Mouse (Mus musculus) midbrain, embryonic 14.5 days (tissue): Measurements from ENCODE around the gene Urgcp. TPM values are rescaled to one million over a fixed set of nuclear protein-coding genes. Genes with fewer than 3 reads are reported as not detected.
"Not testable (repeated sequence)": the region's sequence is repeated elsewhere in the genome, so short reads cannot be mapped to it uniquely, and the experiment has no call there.

Experiments
- ATAC-seq: fragments of 200-750 bp; cut with Nextera tagmentation; 2 replicates; pipeline ENCODE4 v1.8.0; 2017; ENCODE audit warnings: moderate number of reproducible peaks, moderate library complexity; ENCODE audit not compliant: low FRiP score, low TSS enrichment
- DNase-seq: peaks from one replicate; pipeline ENCODE4 v3.0.0-alpha.2; 2015
- H3K27ac ChIP-seq: fragments of 300-500 bp; sonication (generic); replicated peaks from 2 replicates; pipeline ENCODE4 v1.5.1; 2014; ENCODE audit warnings: mild to moderate bottlenecking, low read depth, low read length, moderate library complexity
- H3K27me3 ChIP-seq: fragments of 300-500 bp; sonication (generic); 2 replicates; pipeline ENCODE4 v1.6.1; 2014; ENCODE audit warnings: low read length, control low read depth, mixed read lengths; ENCODE audit not compliant: control insufficient read depth, insufficient read depth
- H3K36me3 ChIP-seq: fragments of 300-500 bp; sonication (generic); 2 replicates; pipeline ENCODE4 v1.6.1; 2014; ENCODE audit warnings: low read length, control low read depth; ENCODE audit not compliant: control insufficient read depth, insufficient read depth
- H3K4me1 ChIP-seq: fragments of 300-500 bp; sonication (generic); 2 replicates; pipeline ENCODE4 v1.6.1; 2014; ENCODE audit warnings: mild to moderate bottlenecking, antibody characterized with exemption, low read length, control low read depth; ENCODE audit not compliant: control insufficient read depth, insufficient read depth
- H3K4me2 ChIP-seq: fragments of 300-500 bp; sonication (generic); 2 replicates; pipeline ENCODE4 v1.6.1; 2014; ENCODE audit warnings: mild to moderate bottlenecking, low read length, moderate library complexity
- H3K4me3 ChIP-seq: fragments of 300-500 bp; sonication (generic); replicated peaks from 2 replicates; pipeline ENCODE4 v1.5.1; 2014; ENCODE audit warnings: low read depth, low read length
- H3K9ac ChIP-seq: fragments of 300-500 bp; sonication (generic); replicated peaks from 2 replicates; pipeline ENCODE4 v1.6.1; 2014; ENCODE audit warnings: mild to moderate bottlenecking, low read length, moderate library complexity
- H3K9me3 ChIP-seq: fragments of 300-500 bp; sonication (generic); 2 replicates; pipeline ENCODE4 v1.6.1; 2016; ENCODE audit warnings: low read length, control low read depth, mixed read lengths; ENCODE audit not compliant: control insufficient read depth
- WGBS: fragments of 180-500 bp; shearing (Covaris S2); extraction: QIAGEN DNeasy Blood & Tissue Kit; methylation state at CpG from one replicate; pipeline ENCODE4 v1.1.7; 2014; 5-methylcytosine and 5-hydroxymethylcytosine counted together
- polyA plus RNA-seq: library from polyadenylated mRNA; unstranded; fragments of >200 nt; fragmentation: Nextera tagmentation; extraction: Ambion mirVana; gene quantifications from 2 replicates; pipeline ENCODE4 v1.2.1, GENCODE M21; 2014

Urgcp gene
- 21.5 and 23.9 TPM in 2 replicates for polyA plus RNA-seq

DNA sequence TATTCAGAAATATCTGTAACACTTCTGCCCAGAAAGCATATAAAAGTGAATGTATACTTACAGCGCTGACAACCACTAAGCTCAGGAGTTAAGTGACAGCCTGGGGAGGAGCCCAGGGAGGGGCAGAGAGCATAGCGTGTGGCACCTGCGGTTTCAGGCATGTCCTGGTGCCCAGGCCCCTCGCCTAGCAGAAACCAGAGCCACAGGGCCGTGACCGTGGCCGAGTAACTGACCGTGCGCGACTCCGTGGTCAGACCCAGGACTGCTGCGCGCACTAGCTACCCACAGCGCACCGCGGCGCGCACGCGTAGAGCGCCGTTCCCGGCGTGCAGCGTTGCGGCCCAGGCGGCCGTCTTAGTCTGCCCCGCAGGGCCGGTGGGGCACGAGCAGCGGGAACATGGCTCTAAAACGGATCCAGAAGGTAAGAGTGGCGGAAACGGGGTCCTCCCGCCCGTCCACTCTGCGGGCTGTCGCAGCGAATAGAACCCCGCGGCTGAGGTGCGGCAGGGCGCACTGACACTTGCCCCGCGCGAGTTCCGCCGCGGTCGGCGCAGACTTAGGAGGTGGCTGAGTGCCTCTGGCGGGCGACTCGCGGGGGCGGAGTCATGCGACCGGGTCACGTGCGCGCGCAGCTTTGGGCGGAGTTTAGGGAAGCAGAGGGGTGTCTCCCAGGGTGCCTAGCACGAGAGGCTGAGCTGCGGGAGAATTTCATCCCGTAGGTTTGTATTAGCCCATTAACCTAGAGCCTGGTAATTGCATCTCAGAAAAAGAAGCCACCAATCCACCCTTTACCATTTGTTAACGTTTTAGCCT is at the start of gene Urgcp:
TSS of gene Urgcp (minus strand) at position 557 of the 813 bp plus-strand sequence.
- H3K4me3 ChIP-seq = peak within 1 kb of the TSS; percentile 69
- no peaks in the 10 kb centered on the region for H3K27me3 ChIP-seq
- DNase-seq (peak; percentile 97), ATAC-seq (peak; percentile 97)
- H3K27ac ChIP-seq = peak within 1 kb of the TSS; percentile 95
- under 1% methylated on average over 68 of the region's 68 CpGs for WGBS
- H3K9me3 ChIP-seq = no peaks in the 10 kb centered on the region
- peak within 1 kb of the TSS; percentile 73 for H3K4me2 ChIP-seq
- H3K36me3 ChIP-seq = no peaks in the 10 kb centered on the region
- peaks cover 13% of the 10 kb centered on the region; the same call in 1 of the 2 replicates for H3K4me1 ChIP-seq
- peak within 1 kb of the TSS; percentile 76 for H3K9ac ChIP-seq

DNA sequence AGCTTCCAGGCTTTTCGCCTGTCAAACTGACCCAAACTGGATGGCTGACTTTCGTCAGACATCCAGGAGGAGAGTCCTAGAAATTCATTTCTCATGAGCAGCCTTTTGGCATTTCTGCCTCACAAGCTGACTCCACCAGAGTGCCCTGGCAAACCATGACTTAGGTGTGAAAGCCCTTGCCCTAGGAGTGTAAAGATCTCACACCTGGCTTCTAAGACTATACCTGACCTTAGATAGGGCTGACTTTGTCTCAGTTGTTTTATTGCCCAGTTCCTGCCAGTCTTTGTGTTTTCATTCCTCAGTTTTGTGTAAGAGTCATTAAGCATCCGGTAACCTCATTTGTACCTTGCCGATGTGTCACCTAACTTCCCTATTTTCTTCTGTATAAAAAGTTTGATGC is 47.3 kb upstream of the Urgcp start:
- not testable (repeated sequence) for H3K4me2 ChIP-seq, H3K4me1 ChIP-seq, H3K4me3 ChIP-seq, H3K36me3 ChIP-seq, H3K9me3 ChIP-seq, H3K9ac ChIP-seq, H3K27ac ChIP-seq, ATAC-seq, DNase-seq, H3K27me3 ChIP-seq
- WGBS = 94% methylated on average over 4 of the region's 4 CpGs

DNA sequence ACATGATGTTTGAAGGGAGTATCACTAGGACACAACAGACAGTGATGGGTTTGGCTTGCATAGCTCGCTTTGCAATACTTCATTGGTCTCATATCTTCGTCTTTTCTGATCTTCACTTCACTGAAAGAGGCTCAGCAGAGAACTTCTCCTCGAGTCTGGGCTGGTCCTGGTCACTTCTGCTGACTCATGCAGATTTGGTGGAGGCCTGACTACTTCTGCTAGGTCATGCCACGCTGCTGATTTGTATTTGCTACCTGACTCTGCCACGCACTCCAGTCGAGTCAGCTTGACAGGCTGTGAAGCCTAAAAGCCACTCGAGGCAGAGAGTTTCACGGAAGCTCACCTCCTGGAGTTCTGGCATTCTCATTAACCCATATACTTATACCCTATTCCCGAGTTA is 45.8 kb upstream of the Urgcp start:
- no peak overlapping the region for H3K9ac ChIP-seq
- no peaks in the 10 kb centered on the region for H3K27me3 ChIP-seq
- 84% methylated on average over 9 of the region's 9 CpGs for WGBS

DNA sequence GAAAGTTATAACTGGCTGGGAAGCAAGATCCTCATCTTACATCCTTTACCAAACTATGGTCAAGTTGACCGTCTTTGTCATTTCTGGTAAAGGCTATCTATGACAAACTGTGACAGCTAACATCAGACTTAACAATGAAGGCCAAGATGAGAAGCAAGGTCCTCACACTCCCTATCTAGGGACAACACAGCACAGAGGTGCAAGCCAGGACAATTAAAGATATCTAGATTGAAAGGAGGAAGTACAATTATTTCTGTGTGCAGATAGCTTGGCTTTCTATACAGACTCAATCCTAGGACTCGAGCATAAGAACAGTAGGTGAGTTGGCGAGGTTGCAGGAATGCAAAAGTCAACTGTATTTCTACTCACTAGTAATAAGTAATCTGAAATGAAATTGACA is 43.5 kb upstream of the Urgcp start:
- Histone ChIP-seq H3K9me3 (no peaks in the 10 kb centered on the region), H3K36me3 (peaks cover 12% of the 10 kb centered on the region), H3K27ac (no peak overlapping the region), H3K4me1 (no peaks in the 10 kb centered on the region), H3K27me3 (no peaks in the 10 kb centered on the region), H3K4me3 (no peak overlapping the region), H3K4me2 (no peak overlapping the region), H3K9ac (no peak overlapping the region)
- WGBS = 83% methylated on average over 3 of the region's 3 CpGs
- no peak for ATAC-seq
- DNase-seq = no peak

More for the DNA sequence above, 45.8 kb upstream of the Urgcp start:
- Histone ChIP-seq H3K9me3 (no peaks in the 10 kb centered on the region), H3K27ac (no peak overlapping the region), H3K36me3 (no peaks in the 10 kb centered on the region), H3K4me2 (no peak overlapping the region), H3K4me3 (no peak overlapping the region), H3K4me1 (no peaks in the 10 kb centered on the region)
- DNase-seq (no peak), ATAC-seq (no peak)

DNA sequence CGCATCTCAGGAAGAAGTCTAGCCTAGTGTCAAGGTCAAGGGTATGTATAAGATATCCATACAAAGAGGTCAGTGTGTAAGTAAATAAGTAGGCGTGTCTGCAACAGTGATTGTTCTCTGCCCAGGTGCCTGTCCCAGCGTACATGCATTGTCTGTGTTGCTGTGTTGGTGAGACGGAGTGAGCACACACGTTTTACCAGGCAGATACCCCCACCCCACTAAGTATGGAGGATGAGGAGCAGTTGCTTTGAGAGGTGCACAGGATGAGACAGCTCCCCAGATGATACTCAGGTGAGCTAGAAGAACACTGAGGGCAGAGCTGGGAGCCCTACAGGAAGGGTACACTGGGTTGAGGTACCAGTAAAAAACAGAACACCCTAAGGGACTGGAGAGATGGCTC is 42.0 kb upstream of the Urgcp start:
- Histone ChIP-seq H3K9me3 (no peaks in the 10 kb centered on the region), H3K4me2 (no peak overlapping the region), H3K27me3 (no peaks in the 10 kb centered on the region), H3K9ac (no peak overlapping the region), H3K36me3 (peaks cover 28% of the 10 kb centered on the region), H3K4me3 (no peak overlapping the region), H3K4me1 (no peaks in the 10 kb centered on the region), H3K27ac (no peak overlapping the region)
- ATAC-seq (no peak), DNase-seq (no peak)
- WGBS = 74% methylated on average over 5 of the region's 5 CpGs

DNA sequence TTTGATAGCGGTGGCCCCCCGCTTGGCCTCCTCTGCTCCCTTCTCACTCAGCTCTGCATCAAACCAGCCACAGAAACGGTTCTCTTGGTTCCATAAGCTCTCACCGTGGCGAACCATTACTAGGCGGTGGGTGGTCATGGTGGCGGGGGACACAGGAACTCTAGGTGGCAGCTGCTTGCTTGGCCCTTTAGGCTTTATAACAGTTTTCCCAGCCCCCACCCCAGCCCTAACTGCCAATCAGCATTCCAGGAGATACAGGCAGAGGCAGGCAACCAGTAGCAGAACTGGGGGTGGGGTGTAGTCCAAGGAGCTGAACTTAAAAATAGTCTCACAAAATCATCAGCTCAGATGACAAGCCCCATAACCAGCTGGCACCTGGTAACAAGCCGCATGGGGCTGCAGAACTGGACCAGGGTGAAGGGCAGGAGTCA is 41.4 kb upstream of the Urgcp start, which contains the start of gene Pgam2:
TSS of gene Pgam2 (minus strand) at position 183 of the 431 bp plus-strand sequence.
- 63% methylated on average over 8 of the region's 8 CpGs for WGBS
- H3K4me1 ChIP-seq = no peaks in the 10 kb centered on the region
- peaks cover 34% of the 10 kb centered on the region for H3K36me3 ChIP-seq
- DNase-seq = peak; percentile 11
- H3K27me3 ChIP-seq = no peaks in the 10 kb centered on the region
- no peak within 1 kb of the TSS for H3K4me2 ChIP-seq
- no peaks in the 10 kb centered on the region for H3K9me3 ChIP-seq
- H3K9ac ChIP-seq = no peak within 1 kb of the TSS
- H3K27ac ChIP-seq = no peak within 1 kb of the TSS
- H3K4me3 ChIP-seq = no peak within 1 kb of the TSS
- no peak for ATAC-seq

DNA sequence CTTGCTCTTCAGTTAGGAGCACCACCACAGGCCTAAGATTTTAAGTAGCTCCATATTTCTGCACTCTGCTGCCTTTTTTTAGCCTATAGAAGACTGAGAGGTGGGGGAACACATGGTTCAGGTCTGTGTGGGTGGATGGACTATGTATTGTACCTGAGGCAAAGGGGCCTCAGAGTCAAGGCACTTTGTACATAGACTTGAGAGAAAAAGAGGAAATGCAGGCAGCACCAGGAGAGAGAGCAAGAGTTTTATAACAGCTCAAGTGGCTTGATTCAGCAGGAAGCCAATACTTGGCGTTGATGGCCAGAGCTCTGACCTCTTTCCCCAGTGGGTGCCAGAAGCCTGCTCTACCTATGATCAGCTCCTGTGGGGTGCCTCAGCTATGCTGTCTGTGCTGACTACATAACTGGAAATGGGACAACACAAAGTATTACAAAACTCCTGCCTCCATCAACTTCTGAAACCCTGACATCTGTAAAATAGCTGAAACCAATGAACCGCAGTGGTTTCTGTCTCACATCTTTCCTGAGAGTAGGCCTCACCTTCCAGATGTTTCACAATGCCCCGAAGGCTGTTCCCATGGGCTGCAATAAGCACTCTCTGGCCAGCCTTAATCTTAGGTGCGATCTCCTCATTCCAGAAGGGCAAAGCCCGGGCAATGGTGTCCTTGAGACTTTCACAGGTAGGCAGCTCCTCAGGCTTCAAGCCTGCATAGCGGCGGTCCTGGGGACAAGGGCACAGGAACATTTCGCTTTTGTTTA is 40.5 kb upstream of the Urgcp start:
- ATAC-seq (no peak), DNase-seq (peak; percentile 8)
- Histone ChIP-seq H3K9me3 (no peaks in the 10 kb centered on the region), H3K27me3 (no peaks in the 10 kb centered on the region), H3K4me1 (no peaks in the 10 kb centered on the region), H3K4me2 (no peak overlapping the region), H3K4me3 (no peak overlapping the region), H3K36me3 (peaks cover 42% of the 10 kb centered on the region), H3K9ac (no peak overlapping the region), H3K27ac (no peak overlapping the region)
- WGBS = 85% methylated on average over 8 of the region's 8 CpGs

DNA sequence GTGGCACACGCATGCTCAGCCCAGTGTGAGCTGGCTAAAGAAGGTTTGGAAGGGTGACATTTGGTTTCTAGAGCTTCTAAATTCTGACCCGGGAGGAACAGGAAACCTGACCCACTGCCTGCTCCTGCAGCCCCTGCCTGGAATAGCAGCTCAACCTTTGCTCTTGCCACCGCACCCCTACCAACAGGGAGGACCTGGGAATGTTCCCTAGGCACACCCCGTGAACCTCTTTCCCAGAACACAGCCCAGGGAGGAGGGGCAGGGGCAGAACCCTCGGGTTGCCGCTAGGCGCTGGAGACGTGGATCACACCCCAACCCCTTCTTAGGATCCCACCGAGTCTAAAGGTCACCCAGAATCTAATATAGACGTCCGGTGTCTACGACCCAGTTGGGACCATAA is 39.8 kb upstream of the Urgcp start:
- Histone ChIP-seq H3K4me2 (no peak overlapping the region), H3K4me1 (no peaks in the 10 kb centered on the region), H3K4me3 (no peak overlapping the region), H3K27me3 (no peaks in the 10 kb centered on the region), H3K9me3 (no peaks in the 10 kb centered on the region), H3K36me3 (peaks cover 48% of the 10 kb centered on the region), H3K9ac (no peak overlapping the region), H3K27ac (no peak overlapping the region)
- ATAC-seq = no peak
- DNase-seq = no peak
- 75% methylated on average over 12 of the region's 12 CpGs for WGBS
